Mouse (Mus musculus) embryonic stem cell, embryonic (primary cell): Measurements from ENCODE around the gene Trim62.

ENCODE experiments used
- CTCF ChIA-PET, 4 experiments: fragments of 300-600 bp in 2 of 4; fragments of 350-600 bp in 2 of 4; sonication (Branson Sonifier 250); formaldehyde crosslinking; loops; one replicate each; lab custom pipeline; 2022; ENCODE audit warnings: inconsistent platforms in 2 of 4; lab: Charles Lee
- POLR2A ChIA-PET, 4 experiments: fragments of 300-600 bp in 2 of 4; fragments of 350-600 bp in 2 of 4; sonication (Branson Sonifier 250); formaldehyde crosslinking; loops; one replicate each; lab custom pipeline; 2022; ENCODE audit warnings: antibody characterized with exemption in 4 of 4, inconsistent platforms in 1 of 4; lab: Charles Lee

Trim62 gene

DNA sequence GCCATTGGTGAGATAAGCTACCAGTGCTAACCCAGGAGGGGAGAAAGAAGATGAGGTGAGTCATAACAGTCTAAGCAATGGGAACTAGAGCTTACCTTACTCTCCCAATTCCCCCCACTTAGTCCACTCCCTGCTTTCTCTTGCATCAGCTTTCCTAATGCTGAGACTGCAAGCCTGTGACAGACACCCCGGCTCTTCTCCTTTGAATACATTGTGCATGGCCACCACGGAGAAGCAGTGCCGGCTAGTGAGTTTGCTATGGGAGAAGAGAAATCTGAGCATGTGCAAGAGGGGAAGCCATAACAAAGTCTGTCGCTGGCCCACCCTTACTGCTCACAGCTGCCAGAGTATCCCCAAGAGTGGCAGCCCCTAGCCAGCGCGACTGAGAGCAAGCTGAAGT, 5.9 kb upstream of the Trim62 start:
- ChIA-PET POLR2A (interaction anchor here in 2 of 4 experiments (0.6 to 1.0 kb wide), 4 partner anchors 14 to 312 kb away, joined by 3 to 4 read pairs (median 4); partner anchors contain the start of genes S100pbp (in 1 of the 2) and Yars (in 1 of the 2)), CTCF (no interaction called here)

- CTCF ChIA-PET, result interaction anchor here (0.6 to 1.3 kb wide), 4 partner anchors 18 to 168 kb away, joined by 3 to 4 read pairs (median 3); no protein-coding TSS in a partner anchor
These were observed 4.4 kb upstream of the Trim62 start for GRCm38 (mm10) chr4:128878901-128879491.

GRCm38 (mm10) chr4:128883801-128884710, 676 bp downstream of the Trim62 start:
- POLR2A ChIA-PET, result interaction anchor here (0.5 to 3.4 kb wide), 18 partner anchors 9 to 214 kb away, joined by 3 to 18 read pairs (median 4); partner anchors contain the start of gene Rnf19b (in 2 of the 4)
- CTCF ChIA-PET, result interaction anchor here in 2 of 4 experiments (0.6 to 1.6 kb wide), 7 partner anchors 25 to 1684 kb away, joined by 3 to 8 read pairs (median 4); partner anchors contain the start of gene Hpca (in 1 of the 2)

More at GRCm38 (mm10) chr4:128878901-128879491, 4.4 kb upstream of the Trim62 start:
- POLR2A ChIA-PET, result interaction anchor here in 2 of 4 experiments (0.6 to 1.3 kb wide), 2 partner anchors 179 kb away, joined by 3 to 5 read pairs; partner anchors contain the start of gene Rnf19b (in 1 of the 2)

DNA sequence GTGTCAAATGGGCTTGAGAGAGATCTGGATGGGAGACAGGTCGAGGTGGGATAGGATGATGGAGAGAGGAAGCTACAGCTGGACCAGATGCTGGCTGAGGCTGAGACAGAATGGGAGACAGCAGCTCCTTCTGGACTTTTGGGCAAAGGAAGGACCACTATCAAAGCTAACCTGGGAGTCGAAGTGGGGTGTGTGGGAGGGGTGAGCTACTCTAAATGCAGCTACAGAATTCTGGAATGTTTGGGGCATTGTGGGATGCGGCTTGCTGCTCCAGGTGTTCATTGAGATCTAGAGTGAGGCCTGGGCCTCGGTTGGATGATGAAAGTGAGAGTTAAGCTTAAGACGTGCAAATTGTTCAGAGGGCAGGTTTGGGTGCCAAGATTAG, 1.3 kb downstream of the Trim62 start:
- POLR2A ChIA-PET, result interaction anchor here in 3 of 4 experiments (0.7 to 3.4 kb wide), 10 partner anchors 10 to 173 kb away, joined by 3 to 18 read pairs (median 4); partner anchors contain the start of gene Rnf19b (in 2 of the 3)
- CTCF ChIA-PET, result interaction anchor here in 2 of 4 experiments (0.6 to 1.6 kb wide), 5 partner anchors 15 to 250 kb away, joined by 3 to 8 read pairs (median 5); no protein-coding TSS in a partner anchor

GRCm38 (mm10) chr4:128885540-128885939, 2.2 kb downstream of the Trim62 start:
- POLR2A ChIA-PET, result interaction anchor here in 1 of 4 experiments (1.2 to 3.4 kb wide), 3 partner anchors 29 to 172 kb away, joined by 3 to 18 read pairs (median 4); partner anchors contain the start of gene Rnf19b
- CTCF ChIA-PET, result interaction anchor here in 1 of 4 experiments (0.6 kb wide), 1 partner anchor 305 kb away, joined by 5 read pairs; no protein-coding TSS in a partner anchor

DNA sequence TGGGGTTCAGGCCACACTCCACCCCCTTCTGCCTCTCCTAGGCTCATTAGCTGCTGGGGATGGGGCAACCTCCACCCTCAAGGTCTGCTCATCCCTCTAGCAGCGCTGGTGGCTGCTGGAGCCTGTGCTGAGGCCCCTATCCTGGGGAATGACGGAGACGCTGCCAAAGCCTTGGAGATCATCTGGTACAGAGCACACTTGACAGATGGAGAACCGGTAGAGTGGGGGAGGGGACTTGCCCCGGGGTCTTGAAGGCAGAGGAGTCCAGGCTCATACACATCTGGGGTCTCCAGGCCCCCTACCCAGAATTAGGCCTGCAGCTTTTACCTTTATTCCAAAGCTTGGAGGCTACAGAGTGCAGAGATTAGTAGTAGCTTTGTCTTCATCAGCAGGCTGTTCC, 3.2 kb downstream of the Trim62 start:
- POLR2A ChIA-PET, result interaction anchor here in 1 of 4 experiments (0.5 to 3.4 kb wide), 2 partner anchors 32 to 171 kb away, joined by 3 to 18 read pairs; partner anchors contain the start of gene Rnf19b

GRCm38 (mm10) chr4:128887026-128887425, 3.6 kb downstream of the Trim62 start:
- CTCF ChIA-PET, result interaction anchor here in 1 of 4 experiments (0.6 kb wide), 1 partner anchor 176 kb away, joined by 3 read pairs; no protein-coding TSS in a partner anchor
- POLR2A ChIA-PET, result no interaction called here

More for the DNA sequence above, 3.2 kb downstream of the Trim62 start:
- CTCF ChIA-PET, result no interaction called here

GRCm38 (mm10) chr4:128887641-128888091, 4.3 kb downstream of the Trim62 start:
- ChIA-PET CTCF (interaction anchor here in 2 of 4 experiments (0.5 to 0.6 kb wide), 2 partner anchors 63 to 177 kb away, joined by 3 to 5 read pairs; no protein-coding TSS in a partner anchor), POLR2A (no interaction called here)

- ChIA-PET CTCF (no interaction called here), POLR2A (no interaction called here)
These were observed 5.1 kb downstream of the Trim62 start for GRCm38 (mm10) chr4:128888436-128888990.

GRCm38 (mm10) chr4:128889752-128890630, 6.6 kb downstream of the Trim62 start:
- CTCF ChIA-PET, result interaction anchor here in 2 of 4 experiments (0.6 to 0.8 kb wide), 2 partner anchors 58 to 253 kb away, joined by 3 to 4 read pairs; no protein-coding TSS in a partner anchor
- POLR2A ChIA-PET, result interaction anchor here in 1 of 4 experiments (0.6 kb wide), 1 partner anchor 208 kb away, joined by 3 read pairs; no protein-coding TSS in a partner anchor

- ChIA-PET CTCF (interaction anchor here in 2 of 4 experiments (0.5 to 1.0 kb wide), 3 partner anchors 21 to 180 kb away, joined by 3 read pairs; no protein-coding TSS in a partner anchor), POLR2A (interaction anchor here in 3 of 4 experiments (0.5 to 2.0 kb wide), 7 partner anchors 9 to 430 kb away, joined by 3 to 6 read pairs (median 3); partner anchors contain the start of gene Rnf19b (in 1 of the 3))
These were observed 7.8 kb downstream of the Trim62 start for GRCm38 (mm10) chr4:128891157-128891556.

DNA sequence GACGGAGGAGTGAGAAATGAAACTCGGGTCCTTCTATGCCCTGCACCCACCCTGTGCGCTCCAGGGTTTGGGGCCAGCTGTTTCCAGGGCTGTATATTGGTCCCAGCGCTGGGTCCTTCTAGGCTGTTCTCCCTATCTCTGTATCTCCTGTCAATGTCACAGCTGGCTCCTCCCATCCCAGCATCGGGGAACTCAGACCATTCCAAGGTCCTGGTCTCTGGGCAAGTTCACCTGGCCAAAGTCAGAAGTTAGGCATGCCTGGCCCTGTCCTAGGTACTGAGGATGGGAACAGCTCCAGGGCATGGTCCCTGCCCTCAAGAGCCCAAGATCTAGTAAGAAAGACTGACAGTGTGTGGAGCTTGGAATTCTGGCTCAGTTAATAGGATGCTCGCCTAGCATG, 8.4 kb downstream of the Trim62 start:
- ChIA-PET CTCF (interaction anchor here in 2 of 4 experiments (0.5 to 1.0 kb wide), 3 partner anchors 22 to 180 kb away, joined by 3 to 4 read pairs (median 3); no protein-coding TSS in a partner anchor), POLR2A (interaction anchor here in 3 of 4 experiments (0.5 to 2.0 kb wide), 6 partner anchors 150 to 1211 kb away, joined by 3 to 6 read pairs (median 3); partner anchors contain the start of gene Rnf19b (in 1 of the 3))

- CTCF ChIA-PET, result interaction anchor here in 3 of 4 experiments (0.6 to 1.5 kb wide), 3 partner anchors 16 to 181 kb away, joined by 3 to 6 read pairs (median 4); no protein-coding TSS in a partner anchor
- POLR2A ChIA-PET, result interaction anchor here in 3 of 4 experiments (0.6 to 2.0 kb wide), 6 partner anchors 9 to 1211 kb away, joined by 3 to 6 read pairs (median 3); partner anchors contain the start of genes Rnf19b (in 1 of the 3) and Trim62 (in 1 of the 3)
These were observed 8.8 kb downstream of the Trim62 start for GRCm38 (mm10) chr4:128892188-128892587.

DNA sequence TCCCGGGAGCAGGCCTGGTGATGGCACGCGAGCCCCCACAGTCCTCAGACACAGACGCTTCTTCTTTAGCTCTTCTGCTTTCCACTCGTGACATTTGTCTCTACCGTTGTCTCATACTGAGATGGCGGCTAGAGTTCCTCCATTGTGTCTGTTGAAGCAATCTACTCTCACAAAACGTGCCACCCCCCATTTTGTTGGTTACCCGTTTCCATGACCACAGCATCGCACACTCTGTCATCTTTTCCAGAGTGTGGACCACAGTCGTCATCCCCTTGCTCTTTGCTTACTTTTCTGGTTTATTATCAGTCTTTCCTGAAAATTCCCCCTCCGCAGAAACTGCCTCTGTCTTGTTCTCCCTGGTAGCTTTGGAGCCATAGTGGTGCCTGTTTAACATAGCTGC, 10.7 kb downstream of the Trim62 start:
- ChIA-PET CTCF (interaction anchor here in 1 of 4 experiments (1.0 kb wide), 1 partner anchor 14 kb away, joined by 3 read pairs; no protein-coding TSS in a partner anchor), POLR2A (interaction anchor here in 1 of 4 experiments (0.8 kb wide), 1 partner anchor 164 kb away, joined by 4 read pairs; no protein-coding TSS in a partner anchor)

DNA sequence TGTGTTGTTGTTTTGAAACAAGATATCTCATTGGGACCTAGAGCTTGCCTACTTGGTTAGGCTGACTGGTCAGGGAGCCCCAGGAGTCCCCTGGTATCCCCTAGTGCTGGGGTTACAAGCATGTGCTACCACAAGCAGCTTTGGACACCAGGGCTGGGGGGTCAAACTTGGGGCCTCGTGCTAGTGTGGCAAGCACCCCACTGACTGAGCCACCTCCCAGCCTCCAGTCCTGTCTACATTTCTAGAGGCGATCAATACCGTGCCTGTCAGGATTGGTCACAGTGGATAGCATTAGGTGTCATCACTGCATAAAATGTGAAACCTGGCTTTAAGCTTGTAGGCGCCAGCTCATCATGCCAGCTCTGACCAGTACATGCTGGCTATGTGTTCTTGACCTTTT, 12.5 kb downstream of the Trim62 start:
- ChIA-PET CTCF (interaction anchor here in 3 of 4 experiments (0.9 to 1.6 kb wide), 2 partner anchors 13 to 37 kb away, joined by 3 to 5 read pairs (median 4); no protein-coding TSS in a partner anchor), POLR2A (interaction anchor here in 1 of 4 experiments (0.5 to 1.3 kb wide), 2 partner anchors 85 to 1378 kb away, joined by 4 read pairs; no protein-coding TSS in a partner anchor)

GRCm38 (mm10) chr4:128896667-128897066, 13.3 kb downstream of the Trim62 start:
- CTCF ChIA-PET, result interaction anchor here in 3 of 4 experiments (0.9 to 1.6 kb wide), 3 partner anchors 12 to 38 kb away, joined by 3 to 5 read pairs (median 3); no protein-coding TSS in a partner anchor

More at GRCm38 (mm10) chr4:128896667-128897066, 13.3 kb downstream of the Trim62 start:
- POLR2A ChIA-PET, result interaction anchor here in 1 of 4 experiments (1.3 kb wide), 1 partner anchor 85 kb away, joined by 4 read pairs; no protein-coding TSS in a partner anchor
